Mouse (Mus musculus) ES-E14 (cell line): ENCODE data around the gene Trim44. TPM values are rescaled to one million over a fixed set of nuclear protein-coding genes. Genes with fewer than 3 reads are reported as not detected.

Source experiments
- DNase-seq: peaks from one replicate; pipeline ENCODE4 v3.0.0-alpha.2; 2013; ENCODE audit warnings: low read depth, low spot score
- H3K27ac ChIP-seq: 2 replicates; pipeline ENCODE4 v1.5.1; 2012; ENCODE audit warnings: low read depth, mild to moderate bottlenecking, low read length, moderate library complexity, mixed read lengths; ENCODE audit not compliant: poor library complexity, insufficient read depth, severe bottlenecking
- H3K36me3 ChIP-seq: 2 replicates; pipeline ENCODE4 v1.6.1; 2012; ENCODE audit warnings: mild to moderate bottlenecking, low read length, moderate library complexity, mixed read lengths; ENCODE audit not compliant: control insufficient read depth, poor library complexity, insufficient read depth, severe bottlenecking
- H3K4me1 ChIP-seq, 2 experiments: fragments of 150-350 bp in 1 of 2; sonication (generic) in 1 of 2; 2 replicates each; pipeline ENCODE4 v1.6.1; 2012; ENCODE audit warnings: low read length in 2 of 2, mild to moderate bottlenecking in 1 of 2, mixed read lengths in 1 of 2; ENCODE audit not compliant: control insufficient read depth in 2 of 2, insufficient read depth in 2 of 2, poor library complexity in 1 of 2
- H3K4me3 ChIP-seq, 2 experiments: fragments of 150-350 bp in 1 of 2; sonication (generic) in 1 of 2; 2 replicates each; pipeline ENCODE4 v1.5.1; 2012; ENCODE audit warnings: low read length in 2 of 2, low read depth in 1 of 2, mild to moderate bottlenecking in 1 of 2, mixed read lengths in 1 of 2; ENCODE audit not compliant: insufficient read depth in 1 of 2, poor library complexity in 1 of 2, severe bottlenecking in 1 of 2
- H3K9ac ChIP-seq: 2 replicates; pipeline ENCODE4 v1.6.1; 2012; ENCODE audit warnings: low read depth, mild to moderate bottlenecking, low read length, mixed read lengths; ENCODE audit not compliant: poor library complexity, insufficient read depth, severe bottlenecking
- H3K9me3 ChIP-seq: fragments of 150-350 bp; sonication (generic); 2 replicates; pipeline ENCODE4 v1.6.1; 2012; ENCODE audit warnings: low read depth, mild to moderate bottlenecking, low read length; ENCODE audit not compliant: control insufficient read depth, insufficient read depth
- CHD2 ChIP-seq: IDR thresholded peaks from 2 replicates; pipeline ENCODE4 v1.6.1; 2014; ENCODE audit warnings: mild to moderate bottlenecking, low read depth, low read length, inconsistent platforms
- HCFC1 ChIP-seq: IDR thresholded peaks from 2 replicates; pipeline ENCODE4 v1.6.1; 2012; ENCODE audit warnings: low read length, inconsistent platforms, borderline replicate concordance; ENCODE audit not compliant: insufficient read depth
- MAFK ChIP-seq: IDR thresholded peaks from 2 replicates; pipeline ENCODE4 v1.6.1; 2014; ENCODE audit warnings: mild to moderate bottlenecking, low read depth, low read length, inconsistent platforms; ENCODE audit not compliant: insufficient read depth
- ZC3H11A ChIP-seq: IDR thresholded peaks from 2 replicates; pipeline ENCODE4 v1.6.1; 2012; ENCODE audit warnings: low read depth, mild to moderate bottlenecking, inconsistent platforms, low read length, borderline replicate concordance
- ZNF384 ChIP-seq: IDR thresholded peaks from 2 replicates; pipeline ENCODE4 v1.6.1; 2012; ENCODE audit warnings: low read depth, low read length, inconsistent platforms
- in situ Hi-C, 2 experiments: fragments of 600-800 bp; cut with MboI; formaldehyde crosslinking; loops; one replicate each; pipeline ENCODE4 v1.15.1; 2025; ENCODE audit warnings: low sequenced_read_pairs in 2 of 2, inconsistent platforms in 1 of 2; ENCODE audit not compliant: unreplicated experiment in 2 of 2
- total RNA-seq: library from RNA; depleted of rRNA; stranded (reverse); fragments of 300-350 nt; gene quantifications from 2 replicates; pipeline ENCODE4 v1.2.3, GENCODE M21; 2012

Gene Trim44
- total RNA-seq, 1 experiment = 32.0 TPM

DNA sequence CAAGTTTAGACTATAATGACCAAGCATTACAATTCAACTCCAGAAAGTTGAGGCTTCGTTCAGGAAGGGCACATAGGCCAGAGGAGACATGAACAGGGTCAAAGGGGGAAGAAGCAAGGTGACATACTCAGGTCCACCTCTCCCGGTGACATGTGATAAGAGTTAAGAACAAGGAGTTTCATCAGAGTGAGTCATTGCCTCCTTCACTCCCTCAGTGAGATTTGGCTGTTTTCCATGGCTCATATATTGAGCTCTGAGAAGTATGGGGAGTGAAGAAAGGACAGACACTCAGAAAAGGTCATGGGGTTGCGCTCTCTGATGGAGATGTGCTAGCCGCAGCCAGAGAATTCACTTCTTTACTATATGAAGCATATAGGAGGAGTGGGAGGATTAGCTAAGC is 3.0 kb upstream of the Trim44 start:
- 0 out of 4 replicates have a peak, but pooled peaks cover 0 to 2% of the 10 kb centered on the region in 2 experiments for H3K4me1 ChIP-seq
- no peak overlapping the region for H3K4me3 ChIP-seq
- H3K9me3 ChIP-seq = no peaks in the 10 kb centered on the region
- DNase-seq = no peak
- TF ChIP-seq HCFC1 (no peak), ZC3H11A (no peak), ZNF384 (no peak), CHD2 (no peak), MAFK (no peak)
- no peaks in the 10 kb centered on the region for H3K36me3 ChIP-seq
- no peak overlapping the region for H3K9ac ChIP-seq
- H3K27ac ChIP-seq = no peak overlapping the region
- in situ Hi-C loops = no loop called here

DNA sequence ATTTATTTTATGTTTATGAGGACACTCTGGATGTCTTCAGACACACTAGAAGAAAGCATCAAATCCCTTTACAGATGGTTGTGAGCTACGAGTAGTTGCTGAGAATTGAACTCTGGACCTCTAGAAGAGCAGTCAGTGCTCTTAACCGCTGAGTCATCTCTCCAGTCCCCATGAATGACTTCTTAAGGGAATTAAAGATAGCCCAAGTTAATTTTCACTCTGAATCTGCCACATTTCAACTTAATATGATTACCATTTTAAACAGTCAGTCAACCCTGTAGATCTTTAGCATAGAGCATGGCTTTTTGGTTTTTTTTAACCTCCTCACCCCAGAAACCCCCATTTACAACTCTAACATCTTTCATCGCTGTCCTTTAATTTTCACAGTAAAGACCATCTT is 2.1 kb upstream of the Trim44 start:
- H3K36me3 ChIP-seq = no peaks in the 10 kb centered on the region
- no peak for DNase-seq
- in situ Hi-C loops = no loop called here
- no peaks in the 10 kb centered on the region for H3K9me3 ChIP-seq
- TF ChIP-seq CHD2 (no peak), ZC3H11A (no peak), MAFK (no peak), HCFC1 (no peak), ZNF384 (no peak)
- no peak overlapping the region for H3K9ac ChIP-seq
- H3K4me1 ChIP-seq = 0 out of 4 replicates have a peak, but pooled peaks cover 0 to 2% of the 10 kb centered on the region in 2 experiments
- H3K27ac ChIP-seq = no peak overlapping the region
- H3K4me3 ChIP-seq = no peak overlapping the region

GRCm38 (mm10) chr2:102406324-102407304 is 1.0 kb downstream of the Trim44 start:
- Histone ChIP-seq H3K27ac (no peak overlapping the region), H3K9ac (no peak overlapping the region), H3K36me3 (no peaks in the 10 kb centered on the region), H3K4me3 (no peak overlapping the region), H3K4me1 (peaks cover 2 to 4% of the 10 kb centered on the region in 2 experiments; a peak in 1 of 4 replicates), H3K9me3 (no peaks in the 10 kb centered on the region)
- no peak for DNase-seq
- in situ Hi-C loops = no loop called here
- no peak for TF ChIP-seq ZC3H11A
- TF ChIP-seq CHD2 = no peak
- TF ChIP-seq MAFK = no peak
- TF ChIP-seq HCFC1 = no peak
- no peak for TF ChIP-seq ZNF384

GRCm38 (mm10) chr2:102403982-102404381 is 3.6 kb downstream of the Trim44 start:
- H3K27ac ChIP-seq = no peak overlapping the region
- DNase-seq = no peak
- no peak overlapping the region for H3K4me3 ChIP-seq
- peaks cover 4 to 6% of the 10 kb centered on the region in 2 experiments; a peak in 2 of 4 replicates for H3K4me1 ChIP-seq
- H3K36me3 ChIP-seq = no peaks in the 10 kb centered on the region
- no peak overlapping the region for H3K9ac ChIP-seq
- no peaks in the 10 kb centered on the region for H3K9me3 ChIP-seq
- TF ChIP-seq CHD2 = no peak
- TF ChIP-seq ZC3H11A = no peak
- TF ChIP-seq MAFK = no peak
- no peak for TF ChIP-seq HCFC1
- TF ChIP-seq ZNF384 = no peak
- in situ Hi-C loops = no loop called here

DNA sequence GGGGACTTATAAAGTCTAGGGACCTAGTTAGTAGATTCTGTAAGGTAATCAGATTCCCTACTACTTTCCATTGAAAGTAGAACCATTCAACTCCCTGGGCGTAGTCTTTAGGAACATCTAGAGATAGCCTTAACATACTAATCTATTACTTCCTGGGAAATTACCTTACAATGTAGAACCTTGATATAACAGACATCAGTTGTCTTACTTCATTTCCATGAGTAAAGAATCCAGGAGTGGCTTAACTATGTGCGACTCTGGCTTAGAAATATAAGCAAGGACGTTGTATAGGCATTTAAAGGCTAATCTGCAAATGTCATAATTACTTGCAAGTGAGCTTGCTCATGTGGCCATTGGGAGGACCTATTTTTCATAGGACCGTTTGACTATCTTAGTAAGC is 4.3 kb downstream of the Trim44 start:
- in situ Hi-C loops = no loop called here
- Histone ChIP-seq H3K9ac (no peak overlapping the region), H3K36me3 (no peaks in the 10 kb centered on the region), H3K9me3 (no peaks in the 10 kb centered on the region), H3K27ac (no peak overlapping the region), H3K4me3 (no peak overlapping the region), H3K4me1 (peaks cover 4 to 6% of the 10 kb centered on the region in 2 experiments; a peak in 2 of 4 replicates)
- no peak for DNase-seq
- 0 out of 2 replicates have a peak, but pooled peaks have one; percentile 40 for TF ChIP-seq ZNF384
- no peak for TF ChIP-seq HCFC1
- TF ChIP-seq ZC3H11A = no peak
